Mouse (Mus musculus) kidney, postnatal 36 days (tissue): ENCODE measurements around the gene Fank1.
"Not testable (repeated sequence)": the region's sequence is repeated elsewhere in the genome, so short reads cannot be mapped to it uniquely, and the experiment has no call there.

ENCODE experiments used
- DNase-seq, 2 experiments: peaks; one replicate each; pipeline ENCODE4 v3.0.0; 2021 to 2022; ENCODE audit warnings: mixed read lengths in 2 of 2

Gene Fank1

GRCm38 (mm10) chr7:133842079-133842478, 65.4 kb downstream of the Fank1 start:
- no peak for DNase-seq

- peak; percentile 30 to 34 for DNase-seq
Observed at GRCm38 (mm10) chr7:133847175-133847574, 70.5 kb downstream of the Fank1 start.

- no peak for DNase-seq
Observed at GRCm38 (mm10) chr7:133848180-133848579, 71.5 kb downstream of the Fank1 start.

GRCm38 (mm10) chr7:133850735-133851134, 74.1 kb downstream of the Fank1 start:
- peak in 1 of 2 experiments; percentile 10 for DNase-seq

GRCm38 (mm10) chr7:133856278-133856677, 79.6 kb downstream of the Fank1 start:
- DNase-seq = peak; percentile 66 to 82

- no peak for DNase-seq
Observed at GRCm38 (mm10) chr7:133858506-133858905, 81.8 kb downstream of the Fank1 start.

GRCm38 (mm10) chr7:133859548-133859947, 82.9 kb downstream of the Fank1 start:
- DNase-seq = no peak

GRCm38 (mm10) chr7:133862233-133862632, 85.6 kb downstream of the Fank1 start:
- DNase-seq = no peak

- no peak for DNase-seq
Observed at GRCm38 (mm10) chr7:133862723-133863122, 86.1 kb downstream of the Fank1 start.

- no peak for DNase-seq
Observed at GRCm38 (mm10) chr7:133863151-133863550, 86.5 kb downstream of the Fank1 start.

GRCm38 (mm10) chr7:133863684-133864083, 87.0 kb downstream of the Fank1 start:
- DNase-seq = no peak

GRCm38 (mm10) chr7:133870265-133870664, 93.6 kb downstream of the Fank1 start:
- DNase-seq = no peak

GRCm38 (mm10) chr7:133872701-133873100, 96.0 kb downstream of the Fank1 start:
- no peak for DNase-seq

- DNase-seq = no peak
Observed at GRCm38 (mm10) chr7:133876139-133876538, 99.5 kb downstream of the Fank1 start.

- no peak for DNase-seq
Observed at GRCm38 (mm10) chr7:133876646-133877342, 100.1 kb downstream of the Fank1 start.

- DNase-seq = no peak
Observed at GRCm38 (mm10) chr7:133879761-133880160, 103.1 kb downstream of the Fank1 start.

GRCm38 (mm10) chr7:133884759-133885431, 108.2 kb downstream of the Fank1 start:
- DNase-seq = not testable (repeated sequence)

GRCm38 (mm10) chr7:133888926-133889920, 112.6 kb downstream of the Fank1 start:
- DNase-seq = peak; percentile 2 to 7

GRCm38 (mm10) chr7:133889986-133890385, 113.3 kb downstream of the Fank1 start:
- DNase-seq = no peak

GRCm38 (mm10) chr7:133891298-133891697, 114.6 kb downstream of the Fank1 start:
- DNase-seq = no peak

GRCm38 (mm10) chr7:133891796-133892195, 115.1 kb downstream of the Fank1 start:
- DNase-seq = no peak

GRCm38 (mm10) chr7:133899391-133899790, 122.7 kb downstream of the Fank1 start:
- no peak for DNase-seq

- no peak for DNase-seq
Observed at GRCm38 (mm10) chr7:133908966-133909365, 132.3 kb downstream of the Fank1 start.
